9 mouse cellular contexts compared by ENCODE assay signal in genomic region chr7:79649005-79649404, GRCm38 (mm10). TPM values are rescaled to one million over a fixed set of nuclear protein-coding genes. Genes with fewer than 3 reads are reported as not detected.
DNase-seq lines count a peak whose midpoint lies in the region; ATAC-seq lines count a peak whose summit lies in the region.
"Had no signal": no experiment of that assay in that cellular context is flagged by ENCODE, and none has a peak within 500 bp of the region (broad histone marks: within the 10 kb centered on the region; RNA-seq: fewer than 3 reads in every experiment).

No protein-coding gene starts in this region.

- H3K4me1 ChIP-seq in midbrain, embryonic 10.5 days = no peaks in the 10 kb centered on the region
- no peaks in the 10 kb centered on the region for H3K4me1 ChIP-seq in midbrain, embryonic 15.5 days
- no peaks in the 10 kb centered on the region for H3K4me1 ChIP-seq in limb, embryonic 11.5 days (ENCODE audit: control insufficient read depth, insufficient read depth, low read length)

- H3K9ac ChIP-seq in midbrain, embryonic 15.5 days = no peak overlapping the region
- no peak overlapping the region for H3K9ac ChIP-seq in limb, embryonic 11.5 days (ENCODE audit: low read length)

- WGBS in midbrain, embryonic 10.5 days = 6% methylated on average over 3 of the region's 3 CpGs
- WGBS in midbrain, embryonic 15.5 days = 9% methylated on average over 3 of the region's 3 CpGs
- WGBS in limb, embryonic 11.5 days = 10% methylated on average over 3 of the region's 3 CpGs

- H3K4me2 ChIP-seq in midbrain, embryonic 15.5 days = no peak overlapping the region
- no peak overlapping the region for H3K4me2 ChIP-seq in limb, embryonic 11.5 days (ENCODE audit: low read depth, severe bottlenecking)

- peak; percentile 64 for DNase-seq in midbrain, embryonic 10.5 days (ENCODE audit: low spot score)
- DNase-seq in T-cell, adult 2 months (ENCODE audit: low spot score) = peak; percentile 30
- DNase-seq in cerebellum, adult 9-11 months = peak; percentile 5
- DNase-seq in limb, embryonic 11.5 days (ENCODE audit: low spot score) = peak; percentile 76
- DNase-seq in retina, postnatal 7 days (ENCODE audit: low read depth, low spot score) = peak; percentile 11

- no peak overlapping the region for H3K27ac ChIP-seq in midbrain, embryonic 10.5 days (replicated peaks)
- H3K27ac ChIP-seq in midbrain, embryonic 15.5 days = no peak overlapping the region
- H3K27ac ChIP-seq in limb, embryonic 11.5 days (replicated peaks; ENCODE audit: low read depth, low read length) = no peak overlapping the region

- no peaks in the 10 kb centered on the region for H3K27me3 ChIP-seq in midbrain, embryonic 10.5 days (ENCODE audit: low read depth, poor library complexity, severe bottlenecking)
- H3K27me3 ChIP-seq in midbrain, embryonic 15.5 days (replicated peaks) = no peaks in the 10 kb centered on the region
- no peaks in the 10 kb centered on the region for H3K27me3 ChIP-seq in limb, embryonic 11.5 days (ENCODE audit: control insufficient read depth, insufficient read depth, low read length)

- no peaks in the 10 kb centered on the region for H3K36me3 ChIP-seq in midbrain, embryonic 10.5 days
- H3K36me3 ChIP-seq in midbrain, embryonic 15.5 days (replicated peaks) = no peaks in the 10 kb centered on the region
- no peaks in the 10 kb centered on the region for H3K36me3 ChIP-seq in limb, embryonic 11.5 days (ENCODE audit: control insufficient read depth, insufficient read depth, low read length)

- H3K4me3 ChIP-seq in midbrain, embryonic 10.5 days = no peak overlapping the region
- H3K4me3 ChIP-seq in midbrain, embryonic 15.5 days = no peak overlapping the region
- no peak overlapping the region for H3K4me3 ChIP-seq in limb, embryonic 11.5 days (ENCODE audit: low read depth, low read length)

- H3K9me3 ChIP-seq in midbrain, embryonic 10.5 days (replicated peaks) = no peaks in the 10 kb centered on the region
- no peaks in the 10 kb centered on the region for H3K9me3 ChIP-seq in midbrain, embryonic 15.5 days
- no peaks in the 10 kb centered on the region for H3K9me3 ChIP-seq in limb, embryonic 11.5 days (ENCODE audit: control insufficient read depth, low read length)

- ATAC-seq in midbrain, embryonic 15.5 days (replicated peaks) = no peak
- ATAC-seq in hematopoietic stem cell, adult 5-6 weeks (replicated peaks in 1 of 2; ENCODE audit: insufficient read depth in 1 of 2, low FRiP score in 2 of 2, low TSS enrichment in 1 of 2, low read depth in 1 of 2, poor library complexity in 2 of 2, severe bottlenecking in 2 of 2) = peak; percentile 42 to 49; a peak in 2 of 4 replicates
- no peak for ATAC-seq in limb, embryonic 11.5 days (ENCODE audit: insufficient number of reproducible peaks, low FRiP score, low TSS enrichment, low read depth)
- no peak for ATAC-seq in megakaryocyte-erythroid progenitor cell, adult 5-6 weeks (replicated peaks; ENCODE audit: low FRiP score, low TSS enrichment, poor library complexity, severe bottlenecking)

RNA-seq across cellular contexts. Expression of gene Ticrr, which starts 11.0 kb away (rescaled TPM):
- polyA plus RNA-seq in midbrain, embryonic 10.5 days (2016; fragmentation: Nextera tagmentation; extraction: Ambion mirVana) = 14.4 and 15.4 TPM in 2 replicates
- 1.5 and 2.2 TPM in 2 replicates for polyA plus RNA-seq in midbrain, embryonic 15.5 days (2015; fragmentation: Nextera tagmentation; extraction: Ambion mirVana)
- 15.3 and 18.2 TPM in 2 replicates for total RNA-seq in hematopoietic stem cell, adult 5-6 weeks (2017)
- 18.7 and 19.8 TPM in 2 replicates for polyA plus RNA-seq in limb, embryonic 11.5 days (2014; fragmentation: Nextera tagmentation; extraction: Ambion mirVana)
- total RNA-seq in megakaryocyte-erythroid progenitor cell, adult 5-6 weeks (2014; fragmentation: Nextera tagmentation) = 29.0 and 29.8 TPM in 2 replicates
- total RNA-seq in megakaryocyte-erythroid progenitor cell, adult 5-6 weeks (2017) = 12.2 and 16.8 TPM in 2 replicates

RNA-seq across cellular contexts. Expression of gene Rhcg, which starts 31.5 kb away (rescaled TPM):
- polyA plus RNA-seq in midbrain, embryonic 10.5 days (2016; fragmentation: Nextera tagmentation; extraction: Ambion mirVana) = 0.55 and 0.81 TPM in 2 replicates
- 1.9 and 2.1 TPM in 2 replicates for polyA plus RNA-seq in midbrain, embryonic 15.5 days (2015; fragmentation: Nextera tagmentation; extraction: Ambion mirVana)
- 0.44 TPM in 1 of 2 replicates, not detected in the other for total RNA-seq in hematopoietic stem cell, adult 5-6 weeks (2017)
- polyA plus RNA-seq in limb, embryonic 11.5 days (2014; fragmentation: Nextera tagmentation; extraction: Ambion mirVana) = not detected in 2 replicates
- not detected in 2 replicates for total RNA-seq in megakaryocyte-erythroid progenitor cell, adult 5-6 weeks (2014; fragmentation: Nextera tagmentation)
- not detected in 2 replicates for total RNA-seq in megakaryocyte-erythroid progenitor cell, adult 5-6 weeks (2017)
- polyA plus RNA-seq: heart, embryonic 14.5 days had no signal

Comparison
In these comparisons a context has a peak if more than half of its experiments do, and no peak if none do; other contexts are left out.
1. DNase-seq: peak in every context shown above with its lines; median percentile 76 in limb, embryonic 11.5 days; 64 in midbrain, embryonic 10.5 days; 30 in T-cell, adult 2 months; 11 in retina, postnatal 7 days; 5 in cerebellum, adult 9-11 months.
2. ATAC-seq: peak in hematopoietic stem cell, adult 5-6 weeks (2 of 2); none in midbrain, embryonic 15.5 days (single experiment), limb, embryonic 11.5 days (single experiment) and megakaryocyte-erythroid progenitor cell, adult 5-6 weeks (single experiment).